Mouse (Mus musculus) activated CD4-positive, CD25-positive, alpha-beta regulatory T cell (primary cell): ENCODE results near the gene Cramp1l. TPM values are rescaled to one million over a fixed set of nuclear protein-coding genes. Genes with fewer than 3 reads are reported as not detected.

Source experiments
- polyA plus RNA-seq, 2 experiments: library from polyadenylated mRNA; unstranded; fragments of 100-300 nt; shearing (Covaris generic); gene quantifications; one replicate each; pipeline ENCODE4 v1.2.1; 2017

The Cramp1l gene
- polyA plus RNA-seq = 10 to 100 TPM in 1 of 2 experiments, 1 to 10 TPM in 1; 7.4 to 11.0 TPM

DNA sequence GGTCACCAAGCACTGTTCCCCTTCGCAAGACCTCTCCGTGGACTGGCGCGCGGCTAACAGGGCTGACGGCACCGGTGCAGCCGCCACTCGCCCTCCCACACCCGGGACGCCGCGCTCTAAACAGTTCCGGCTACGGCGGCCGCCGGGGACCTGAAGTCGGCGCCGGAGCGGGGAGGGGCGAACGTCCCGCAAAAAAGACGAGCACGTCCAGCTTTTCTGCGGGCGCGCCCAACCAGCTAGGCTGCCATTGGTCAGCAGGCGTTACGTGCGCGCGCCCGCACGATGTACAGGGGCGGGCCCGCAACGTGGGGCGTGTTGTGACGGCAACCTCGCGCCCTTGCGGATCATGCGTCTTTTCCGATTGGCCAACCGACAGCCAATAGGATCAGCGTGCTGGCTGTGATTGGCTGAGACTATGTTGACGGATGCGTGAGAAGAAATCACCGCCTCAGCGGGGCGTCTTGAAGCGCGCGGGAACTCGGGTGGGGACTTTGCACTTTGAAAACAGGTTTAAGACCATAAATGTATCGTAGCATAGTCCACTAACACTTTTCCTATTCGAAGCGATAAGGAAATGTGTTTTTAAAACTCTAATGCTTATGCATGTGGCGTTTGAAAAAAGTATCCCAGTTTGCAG lies at the start of gene Cramp1l, which contains the start of gene Ift140:
TSS of gene Cramp1l (minus strand) at position 134 of the 637 bp plus-strand sequence.
TSS of gene Ift140 (plus strand) at position 431 of the 637 bp plus-strand sequence.

DNA sequence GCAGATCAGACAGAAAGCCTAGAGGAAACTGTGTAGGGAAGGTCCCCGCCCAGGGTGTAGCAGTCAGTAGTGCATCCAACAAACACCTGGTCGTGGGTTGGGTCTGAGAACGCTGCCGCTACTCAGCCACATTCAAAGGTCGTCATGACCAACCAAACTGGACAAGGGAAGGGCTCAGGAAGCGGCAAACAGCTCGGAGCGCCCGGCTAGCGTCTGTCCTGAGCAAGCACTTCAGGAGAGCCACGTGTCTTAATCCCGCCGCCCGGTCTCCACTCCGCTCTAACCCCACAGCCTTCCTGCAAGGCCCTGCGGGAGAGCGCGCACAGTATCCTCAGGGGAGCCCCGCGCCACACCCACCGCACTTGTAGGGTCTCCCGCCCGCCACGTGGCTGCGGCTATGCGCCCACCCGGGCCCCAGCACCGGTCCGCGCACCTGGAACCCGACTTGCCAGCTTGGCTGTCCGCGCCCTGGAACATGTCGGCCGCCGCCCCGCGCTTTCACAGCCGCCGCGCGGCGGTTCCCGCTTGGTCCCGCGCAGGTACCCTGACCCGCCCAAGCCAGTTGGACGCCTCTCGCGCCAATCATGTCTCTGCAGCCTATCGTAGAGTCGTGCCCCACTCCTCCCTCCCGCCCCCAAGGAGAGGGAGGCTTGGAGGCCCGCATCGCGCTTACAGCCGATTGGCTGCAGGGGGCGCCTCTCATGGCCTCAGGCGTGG lies 55.3 kb downstream of the Cramp1l start, which contains the start of gene Jpt2:
TSS of gene Jpt2 (minus strand) at position 555 of the 717 bp plus-strand sequence.

DNA sequence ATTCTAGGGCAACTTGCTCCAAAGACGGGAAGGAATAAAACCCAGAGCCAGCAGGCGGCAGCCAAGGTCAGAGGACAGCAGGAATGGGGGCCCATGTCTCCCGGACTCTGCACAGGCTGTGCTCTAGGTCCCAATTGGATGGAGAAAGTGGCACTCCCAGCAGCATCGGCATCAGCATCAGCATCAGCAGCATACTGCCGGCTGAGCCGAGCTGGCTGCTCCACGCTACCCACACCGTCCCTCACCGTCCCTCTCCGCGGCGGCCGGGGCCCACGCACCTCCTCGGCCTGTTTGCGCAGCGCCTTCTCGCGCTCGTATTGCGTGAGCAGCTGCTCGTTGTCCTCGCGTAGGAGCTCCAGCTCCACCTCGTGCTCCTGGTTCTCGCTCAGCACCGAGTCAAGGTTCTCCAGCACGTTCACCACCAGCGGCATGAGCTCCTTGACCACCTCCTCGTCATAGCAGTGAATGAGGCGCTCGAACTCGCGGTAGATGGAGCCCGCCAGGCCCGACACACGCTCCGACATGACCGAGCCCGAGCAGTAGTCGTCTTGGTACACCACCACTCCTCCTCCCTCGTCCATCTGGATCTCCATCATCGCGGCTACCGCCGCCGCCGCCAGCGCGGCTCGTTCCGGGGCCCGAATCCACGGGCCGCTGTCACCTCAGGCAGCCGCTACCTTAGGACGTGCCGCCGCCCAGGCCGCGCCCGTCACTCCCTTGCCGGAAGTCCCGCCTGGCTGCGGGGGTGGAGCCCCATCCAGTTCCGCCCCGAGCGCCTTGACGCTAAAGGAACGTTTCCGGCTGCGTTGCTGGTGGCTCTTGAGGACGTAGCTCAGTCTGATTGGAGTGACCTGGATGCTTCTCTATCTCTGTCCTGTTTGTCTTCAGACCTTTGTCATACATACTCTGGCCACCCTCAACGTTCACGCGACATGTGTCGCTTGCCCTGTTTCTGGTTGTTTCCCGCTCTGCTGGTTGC lies 79.0 kb downstream of the Cramp1l start, which contains the start of gene Mapk8ip3:
TSS of gene Mapk8ip3 (minus strand) at position 719 of the 979 bp plus-strand sequence.

Other genes with a start within 250 kb of the Cramp1l start
- gene Meiob, start 211.5 kb downstream of the Cramp1l start, polyA plus RNA-seq = not detected
- gene Hagh, start 175.6 kb downstream of the Cramp1l start, polyA plus RNA-seq = 10 to 100 TPM; 31.4 to 43.7 TPM
- 1 to 10 TPM; 2.1 to 2.5 TPM for gene Fahd1, start 165.4 kb downstream of the Cramp1l start, polyA plus RNA-seq
- gene Igfals, start 149.8 kb downstream of the Cramp1l start, polyA plus RNA-seq = not detected
- 100 to 1,000 TPM; 110 to 137 TPM for gene Nubp2, start 129.4 kb downstream of the Cramp1l start, polyA plus RNA-seq
- gene Spsb3, start 129.1 kb downstream of the Cramp1l start, polyA plus RNA-seq = 10 to 100 TPM; 55.8 to 76.0 TPM
- 10 to 100 TPM; 35.1 to 39.1 TPM for gene Eme2, start 120.7 kb downstream of the Cramp1l start, polyA plus RNA-seq
- 100 to 1,000 TPM in 1 of 2 experiments, 10 to 100 TPM in 1; 86.5 to 135 TPM for gene Mrps34, start 120.7 kb downstream of the Cramp1l start, polyA plus RNA-seq
- gene Nme3, start 119.3 kb downstream of the Cramp1l start, polyA plus RNA-seq = 10 to 100 TPM; 51.3 to 58.1 TPM
- gene Mapk8ip3, start 78.8 kb downstream of the Cramp1l start, polyA plus RNA-seq = 10 to 100 TPM; 30.5 to 33.8 TPM
- gene Jpt2, start 55.1 kb downstream of the Cramp1l start, polyA plus RNA-seq = 10 to 100 TPM; 29.2 to 35.8 TPM
- gene Ift140, start 297 bp upstream of the Cramp1l start, polyA plus RNA-seq = 10 to 100 TPM; 13.6 to 14.1 TPM
- gene Tmem204, start 67.8 kb upstream of the Cramp1l start, polyA plus RNA-seq = 1 to 10 TPM in 1 of 2 experiments, under 1 TPM in 1; 0.91 to 1.0 TPM
- 10 to 100 TPM; 18.6 to 21.5 TPM for gene Telo2, start 100.2 kb upstream of the Cramp1l start, polyA plus RNA-seq
- under 1 TPM in 1 of 2 experiments, not detected in 1; 0.33 TPM for gene Ptx4, start 105.0 kb upstream of the Cramp1l start, polyA plus RNA-seq
- 10 to 100 TPM; 26.5 to 27.8 TPM for gene Clcn7, start 117.6 kb upstream of the Cramp1l start, polyA plus RNA-seq
- gene Ccdc154, start 146.7 kb upstream of the Cramp1l start, polyA plus RNA-seq = under 1 TPM in 1 of 2 experiments, not detected in 1; 0.14 TPM
- not detected for gene Gm38655, start 159.7 kb upstream of the Cramp1l start, polyA plus RNA-seq
- gene BC003965, start 168.8 kb upstream of the Cramp1l start, polyA plus RNA-seq = 10 to 100 TPM; 21.9 to 25.9 TPM
- 10 to 100 TPM; 15.9 to 31.9 TPM for gene Unkl, start 172.6 kb upstream of the Cramp1l start, polyA plus RNA-seq
- gene Gnptg, start 224.3 kb upstream of the Cramp1l start, polyA plus RNA-seq = 100 to 1,000 TPM in 1 of 2 experiments, 10 to 100 TPM in 1; 78.6 to 103 TPM
- 10 to 100 TPM; 65.0 to 68.1 TPM for gene Tsr3, start 224.4 kb upstream of the Cramp1l start, polyA plus RNA-seq
- gene Baiap3, start 240.6 kb upstream of the Cramp1l start, polyA plus RNA-seq = 10 to 100 TPM; 19.7 to 99.3 TPM